Mouse (Mus musculus): ENCODE measurements around the gene Cd244a. TPM values are rescaled to one million over a fixed set of nuclear protein-coding genes. Genes with fewer than 3 reads are reported as not detected.

The Cd244a gene
- polyA plus RNA-seq, 1 experiment from 2014 or later = 0.50 TPM

DNA sequence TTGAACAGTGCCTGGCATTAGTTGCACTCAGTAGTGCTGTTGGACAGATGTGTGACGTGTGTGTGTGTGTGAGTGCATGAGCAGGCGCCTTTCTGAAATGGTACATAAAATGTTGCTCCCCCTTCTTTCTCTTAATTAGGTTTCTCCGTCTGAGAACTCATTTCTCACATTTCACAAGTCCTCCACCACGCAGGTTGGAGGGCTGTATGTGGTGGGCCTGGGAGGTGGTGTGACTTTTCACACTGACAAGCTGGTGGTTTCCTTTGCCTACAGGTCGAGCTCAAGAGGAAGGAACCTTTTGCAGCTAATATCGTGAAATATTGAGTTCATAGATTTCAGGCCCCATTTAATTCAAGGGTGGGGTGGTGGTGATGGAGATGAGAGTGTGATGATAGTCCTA is 70.2 kb downstream of the Cd244a start:
- Histone ChIP-seq H3K27me3 (replicated peaks) (no peaks in the 10 kb centered on the region), H3K9me3 (replicated peaks) (no peaks in the 10 kb centered on the region), H3K36me3 (no peaks in the 10 kb centered on the region), H3K4me3 (no peak overlapping the region), H3K9ac (no peak overlapping the region), H3K27ac (no peak overlapping the region), H3K4me2 (no peak overlapping the region), H3K4me1 (no peaks in the 10 kb centered on the region)
- 41% methylated on average over 6 of the region's 6 CpGs for WGBS (ENCODE audit: insufficient replicate concordance)
- no peak for ATAC-seq

DNA sequence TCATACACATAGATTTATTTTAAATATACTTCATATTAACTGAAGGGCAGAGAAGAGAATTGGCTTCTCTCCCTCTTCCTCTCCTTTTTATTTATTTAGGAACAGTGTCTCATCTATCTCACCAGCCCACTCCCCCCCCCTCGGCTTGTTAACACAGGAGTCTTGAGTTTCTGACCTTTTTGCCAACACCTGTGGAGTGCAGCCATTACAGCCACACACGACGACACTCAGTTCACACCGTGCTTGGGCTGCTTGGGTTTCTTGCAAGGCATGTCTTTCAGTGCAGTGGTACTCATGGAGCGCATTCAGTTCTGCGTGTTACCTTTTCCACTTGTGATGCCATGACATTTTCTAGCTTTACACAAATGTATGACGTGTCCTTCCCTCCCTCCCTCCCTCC is 71.0 kb downstream of the Cd244a start:
- Histone ChIP-seq H3K4me2 (no peak overlapping the region), H3K4me1 (no peaks in the 10 kb centered on the region), H3K9me3 (replicated peaks) (no peaks in the 10 kb centered on the region), H3K27me3 (replicated peaks) (peaks cover 2% of the 10 kb centered on the region; the same call in 1 of the 2 replicates), H3K36me3 (no peaks in the 10 kb centered on the region), H3K27ac (no peak overlapping the region), H3K4me3 (no peak overlapping the region), H3K9ac (no peak overlapping the region)
- WGBS (ENCODE audit: insufficient replicate concordance) = 70% methylated on average over 7 of the region's 7 CpGs
- ATAC-seq = no peak

DNA sequence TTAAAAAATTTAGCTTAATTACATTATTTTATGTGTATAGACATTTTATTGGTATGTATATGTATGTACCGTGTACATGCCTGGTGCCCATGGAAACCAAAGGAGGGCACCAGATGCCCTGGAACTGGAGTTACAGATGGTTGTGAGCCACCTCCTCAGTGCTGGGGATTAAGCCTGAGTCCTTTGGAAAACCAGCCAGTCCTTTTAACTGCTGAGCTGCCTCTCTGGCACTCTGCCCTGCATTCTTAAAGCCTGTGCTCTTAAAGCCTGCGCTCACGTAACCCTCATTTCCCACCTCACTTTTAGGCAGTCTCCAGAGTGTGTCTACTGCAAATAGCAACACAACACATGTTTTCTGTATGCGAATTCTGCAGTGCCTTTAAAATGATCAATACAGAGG is 71.9 kb downstream of the Cd244a start:
- Histone ChIP-seq H3K4me2 (no peak overlapping the region), H3K9me3 (replicated peaks) (no peaks in the 10 kb centered on the region), H3K27ac (no peak overlapping the region), H3K9ac (no peak overlapping the region), H3K4me1 (no peaks in the 10 kb centered on the region), H3K4me3 (no peak overlapping the region), H3K36me3 (no peaks in the 10 kb centered on the region), H3K27me3 (replicated peaks) (peaks cover 4% of the 10 kb centered on the region; the same call in 1 of the 2 replicates)
- WGBS (ENCODE audit: insufficient replicate concordance) = 66% methylated on average over 4 of the region's 4 CpGs
- no peak for ATAC-seq

DNA sequence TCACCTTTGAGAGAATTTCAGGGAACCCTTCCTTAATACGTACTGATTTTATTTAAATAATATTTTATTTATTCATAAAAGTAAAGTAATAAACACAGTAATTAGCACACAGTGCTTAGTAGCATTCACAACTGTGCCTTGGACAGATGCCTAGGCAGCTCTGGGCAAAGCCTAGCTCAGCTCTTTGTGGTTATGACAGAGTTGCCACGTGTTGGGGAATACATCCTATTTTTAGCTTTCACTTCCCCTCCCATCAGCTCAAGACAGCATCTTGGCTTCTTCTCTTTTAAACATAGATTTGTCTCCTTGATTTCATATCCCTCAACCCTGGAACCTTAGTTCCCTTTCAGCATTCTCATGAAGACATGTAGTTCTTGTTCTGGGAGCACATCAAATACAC is 72.5 kb downstream of the Cd244a start:
- no peaks in the 10 kb centered on the region for H3K9me3 ChIP-seq (replicated peaks)
- peaks cover 4% of the 10 kb centered on the region; the same call in 1 of the 2 replicates for H3K27me3 ChIP-seq (replicated peaks)
- no peak overlapping the region for H3K4me2 ChIP-seq
- no peak overlapping the region for H3K4me3 ChIP-seq
- no peak for ATAC-seq
- no peaks in the 10 kb centered on the region for H3K36me3 ChIP-seq
- 30% methylated on average over 2 of the region's 2 CpGs for WGBS (ENCODE audit: insufficient replicate concordance)
- H3K4me1 ChIP-seq = no peaks in the 10 kb centered on the region
- H3K9ac ChIP-seq = no peak overlapping the region
- H3K27ac ChIP-seq = no peak overlapping the region

DNA sequence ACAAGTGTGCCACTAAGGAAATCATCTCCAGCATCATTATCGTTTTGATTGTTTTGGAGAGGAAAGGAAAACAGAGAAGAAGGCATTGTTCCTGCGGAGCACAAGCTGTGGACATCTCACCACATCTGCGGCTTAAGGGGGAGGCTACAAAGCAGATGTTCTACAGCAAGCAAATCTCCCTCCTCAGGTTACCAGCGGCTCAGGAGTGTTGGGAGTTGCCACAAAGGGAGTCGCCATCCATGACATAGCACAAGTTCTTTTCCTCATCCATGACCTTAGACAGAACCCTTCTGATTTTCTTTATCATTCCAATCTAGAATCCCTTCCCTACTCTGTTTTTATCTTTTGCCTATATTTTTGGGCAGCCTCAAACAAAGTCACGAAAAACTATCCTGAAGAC is 76.7 kb downstream of the Cd244a start:
- no peak overlapping the region for H3K4me2 ChIP-seq
- H3K27ac ChIP-seq = no peak overlapping the region
- no peaks in the 10 kb centered on the region for H3K4me1 ChIP-seq
- H3K36me3 ChIP-seq = no peaks in the 10 kb centered on the region
- H3K4me3 ChIP-seq = no peak overlapping the region
- peaks cover 4% of the 10 kb centered on the region; the same call in 1 of the 2 replicates for H3K27me3 ChIP-seq (replicated peaks)
- H3K9me3 ChIP-seq (replicated peaks) = no peaks in the 10 kb centered on the region
- 48% methylated on average over 6 of the region's 6 CpGs for WGBS (ENCODE audit: insufficient replicate concordance)
- H3K9ac ChIP-seq = no peak overlapping the region
- ATAC-seq = no peak

DNA sequence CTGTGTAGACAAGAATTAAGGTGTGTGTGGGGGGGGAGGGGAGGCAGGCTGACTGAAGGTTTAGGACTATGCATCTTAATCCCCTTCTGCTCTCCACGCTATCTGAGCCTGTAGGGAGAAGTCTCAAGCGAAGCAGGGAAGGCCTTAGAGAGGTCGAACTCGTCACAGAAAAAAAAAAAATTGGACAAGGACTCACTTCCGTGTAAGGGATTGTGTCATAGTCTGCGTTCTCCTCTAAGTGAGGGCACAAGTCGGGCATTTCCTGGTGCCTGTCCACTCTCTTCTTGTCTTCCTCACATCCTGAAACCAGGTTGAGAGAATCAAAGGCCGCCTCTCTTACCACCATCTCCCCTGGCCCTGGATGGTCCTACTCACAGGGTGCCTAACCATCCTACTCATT is 78.1 kb downstream of the Cd244a start:
- no peak for ATAC-seq
- Histone ChIP-seq H3K4me1 (no peaks in the 10 kb centered on the region), H3K27me3 (replicated peaks) (peaks cover 8% of the 10 kb centered on the region; the same call in 1 of the 2 replicates), H3K27ac (no peak overlapping the region), H3K9ac (no peak overlapping the region), H3K4me3 (no peak overlapping the region), H3K4me2 (no peak overlapping the region), H3K36me3 (no peaks in the 10 kb centered on the region), H3K9me3 (replicated peaks) (no peaks in the 10 kb centered on the region)
- 50% methylated on average over 8 of the region's 8 CpGs for WGBS (ENCODE audit: insufficient replicate concordance)

DNA sequence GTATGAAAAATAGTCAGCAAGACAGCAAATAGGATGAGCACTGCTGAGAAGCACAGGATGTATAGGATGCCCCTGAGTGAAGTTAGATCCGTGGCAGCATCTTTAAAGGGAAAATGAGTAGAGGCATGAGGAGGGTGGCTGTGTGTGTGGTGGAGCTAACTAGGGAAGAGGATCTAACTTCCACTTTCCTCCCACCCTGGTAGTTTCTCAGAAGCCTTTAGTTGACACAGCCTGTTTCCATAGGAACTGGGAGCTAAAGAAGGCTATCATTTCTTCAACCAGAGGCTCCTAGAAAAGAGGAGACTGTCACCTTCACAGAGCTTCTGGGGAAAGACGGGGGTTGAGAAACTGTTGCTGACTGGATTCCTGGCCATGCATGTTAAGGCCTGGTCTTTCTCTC is 79.7 kb downstream of the Cd244a start:
- Histone ChIP-seq H3K27ac (no peak overlapping the region), H3K36me3 (no peaks in the 10 kb centered on the region), H3K9me3 (replicated peaks) (no peaks in the 10 kb centered on the region), H3K27me3 (replicated peaks) (peaks cover 8% of the 10 kb centered on the region; the same call in 1 of the 2 replicates), H3K4me2 (no peak overlapping the region), H3K9ac (no peak overlapping the region), H3K4me1 (peaks cover 5% of the 10 kb centered on the region), H3K4me3 (no peak overlapping the region)
- WGBS (ENCODE audit: insufficient replicate concordance) = 51% methylated on average over 2 of the region's 2 CpGs
- ATAC-seq = no peak

DNA sequence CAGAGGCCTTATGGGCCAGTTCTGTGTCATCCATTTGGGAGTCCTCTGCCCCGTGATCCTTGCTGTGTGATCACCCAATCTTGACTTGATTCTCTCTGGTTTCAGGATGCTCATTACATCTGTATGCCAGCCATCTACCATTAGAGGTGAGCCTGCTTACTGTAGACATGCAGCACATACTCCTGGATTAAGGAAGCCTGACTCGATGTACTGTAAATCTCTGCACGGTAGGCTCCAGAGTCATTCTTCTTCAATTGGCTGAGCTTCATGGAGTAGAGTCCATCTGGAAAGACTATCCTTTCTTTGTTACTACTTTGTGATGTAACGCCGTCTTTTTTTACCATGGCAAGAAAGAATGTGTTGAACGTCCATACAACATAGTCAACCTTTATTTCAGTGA is 81.8 kb downstream of the Cd244a start:
- peaks cover 10% of the 10 kb centered on the region for H3K4me1 ChIP-seq
- H3K27ac ChIP-seq = no peak overlapping the region
- no peaks in the 10 kb centered on the region for H3K9me3 ChIP-seq (replicated peaks)
- H3K4me3 ChIP-seq = no peak overlapping the region
- H3K36me3 ChIP-seq = no peaks in the 10 kb centered on the region
- ATAC-seq = no peak
- 0 out of 2 replicates have a peak, but pooled peaks cover 4% of the 10 kb centered on the region for H3K27me3 ChIP-seq (replicated peaks)
- 77% methylated on average over 6 of the region's 6 CpGs for WGBS (ENCODE audit: insufficient replicate concordance)
- no peak overlapping the region for H3K9ac ChIP-seq
- H3K4me2 ChIP-seq = no peak overlapping the region

DNA sequence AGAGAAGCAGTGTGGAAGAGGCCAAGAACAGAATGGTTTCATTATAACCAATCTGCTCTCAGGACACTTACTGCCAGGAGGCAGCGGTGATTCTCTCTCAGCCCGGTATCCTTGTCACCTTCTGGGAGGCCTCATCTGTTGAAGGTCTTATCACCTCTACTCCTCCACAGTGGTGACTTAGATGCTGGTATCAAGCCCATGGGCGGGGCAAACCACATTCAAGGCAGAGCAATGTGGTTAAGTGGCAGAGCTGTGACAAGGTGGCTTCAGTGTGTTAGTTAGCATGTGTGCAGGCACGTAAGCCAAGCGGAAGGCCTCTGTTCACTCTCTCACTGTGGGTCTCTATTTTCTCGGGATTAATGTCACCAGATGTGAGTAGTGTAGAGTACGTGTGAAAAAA is 84.6 kb downstream of the Cd244a start:
- no peak overlapping the region for H3K4me3 ChIP-seq
- no peaks in the 10 kb centered on the region for H3K9me3 ChIP-seq (replicated peaks)
- no peak overlapping the region for H3K27ac ChIP-seq
- no peaks in the 10 kb centered on the region for H3K36me3 ChIP-seq
- H3K4me2 ChIP-seq = no peak overlapping the region
- 26% methylated on average over 7 of the region's 7 CpGs for whole genome bisulfite sequencing (ENCODE audit: insufficient replicate concordance)
- H3K27me3 ChIP-seq (replicated peaks) = 0 out of 2 replicates have a peak, but pooled peaks cover 4% of the 10 kb centered on the region
- no peak overlapping the region for H3K9ac ChIP-seq
- peaks cover 10% of the 10 kb centered on the region for H3K4me1 ChIP-seq
- peak; percentile 92 for ATAC-seq

DNA sequence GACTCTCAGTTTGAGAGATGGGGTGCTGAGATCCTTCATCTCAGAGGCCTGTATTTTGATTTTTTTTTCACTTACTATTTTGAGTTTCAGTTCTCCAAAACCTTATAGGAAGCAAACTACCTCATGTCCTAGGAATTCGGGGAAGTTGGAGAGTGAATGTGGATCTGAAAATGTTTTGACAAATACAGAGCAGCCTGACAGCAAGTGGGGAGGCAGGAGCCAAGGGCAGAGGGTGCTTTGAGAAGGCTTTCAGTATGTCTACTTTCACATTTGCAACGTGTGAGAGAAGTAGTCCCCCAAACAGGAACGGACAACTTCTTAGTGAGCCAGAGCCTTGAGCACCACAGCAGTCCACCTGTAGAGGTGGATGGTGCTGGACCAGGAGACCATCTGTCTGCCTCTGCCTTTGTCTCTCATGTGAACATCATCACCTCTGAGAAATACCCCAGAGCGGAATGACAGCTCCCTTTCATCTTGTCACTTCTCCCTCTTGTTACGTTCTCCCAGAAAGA is 87.5 kb downstream of the Cd244a start:
- ATAC-seq = no peak

DNA sequence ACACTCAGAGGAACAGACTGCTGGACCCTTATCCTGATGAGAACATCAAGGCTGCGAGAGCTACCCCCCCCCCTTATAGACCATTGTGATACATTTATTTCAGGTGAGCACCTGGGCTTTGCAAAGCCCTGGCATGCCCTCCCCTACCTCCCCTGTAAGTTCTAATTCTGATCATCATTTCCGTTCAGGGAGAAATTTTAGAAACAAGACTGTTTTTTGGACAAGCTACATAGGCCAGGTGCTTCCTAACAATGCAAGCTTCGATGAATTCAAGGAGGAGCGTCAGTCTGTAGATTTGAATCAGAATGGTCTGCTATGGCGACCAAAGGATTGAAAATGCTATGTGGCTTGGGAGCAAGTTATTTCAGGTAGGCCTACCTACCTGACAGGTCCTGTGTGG is 88.7 kb downstream of the Cd244a start:
- no peaks in the 10 kb centered on the region for H3K9me3 ChIP-seq (replicated peaks)
- H3K27ac ChIP-seq = no peak overlapping the region
- no peak overlapping the region for H3K4me3 ChIP-seq
- WGBS (ENCODE audit: insufficient replicate concordance) = 69% methylated on average over 5 of the region's 5 CpGs
- no peak overlapping the region for H3K4me2 ChIP-seq
- no peak for ATAC-seq
- H3K27me3 ChIP-seq (replicated peaks) = 0 out of 2 replicates have a peak, but pooled peaks cover 5% of the 10 kb centered on the region
- no peaks in the 10 kb centered on the region for H3K36me3 ChIP-seq
- no peak overlapping the region for H3K9ac ChIP-seq
- peaks cover 10% of the 10 kb centered on the region for H3K4me1 ChIP-seq

More for the DNA sequence above, 87.5 kb downstream of the Cd244a start:
- H3K36me3 ChIP-seq = no peaks in the 10 kb centered on the region
- peaks cover 10% of the 10 kb centered on the region for H3K4me1 ChIP-seq
- no peak overlapping the region for H3K4me2 ChIP-seq
- H3K9me3 ChIP-seq (replicated peaks) = no peaks in the 10 kb centered on the region
- no peak overlapping the region for H3K4me3 ChIP-seq
- no peak overlapping the region for H3K9ac ChIP-seq
- no peak overlapping the region for H3K27ac ChIP-seq
- 0 out of 2 replicates have a peak, but pooled peaks cover 4% of the 10 kb centered on the region for H3K27me3 ChIP-seq (replicated peaks)
- WGBS (ENCODE audit: insufficient replicate concordance) = 56% methylated on average over 5 of the region's 5 CpGs

DNA sequence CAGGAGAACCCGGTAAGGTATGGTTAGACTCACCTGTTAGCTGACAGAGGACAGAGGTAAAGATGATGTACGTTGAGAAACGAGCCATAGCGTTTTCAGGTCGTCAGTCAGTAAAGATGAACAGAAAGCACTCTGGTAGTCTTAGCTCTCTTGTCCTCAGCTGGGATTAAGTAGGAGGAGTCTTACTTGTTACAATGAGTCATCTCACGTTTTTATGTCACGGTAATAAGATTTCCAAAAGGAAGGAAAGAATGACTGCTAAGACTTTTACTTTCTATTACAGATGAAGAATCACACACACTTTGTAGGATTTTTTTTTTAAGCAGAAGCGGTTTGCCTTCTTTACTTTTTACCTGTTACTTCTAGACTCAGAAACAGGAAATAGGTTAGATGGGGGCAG is 89.8 kb downstream of the Cd244a start:
- H3K4me1 ChIP-seq = peaks cover 3% of the 10 kb centered on the region
- no peak for ATAC-seq
- H3K27ac ChIP-seq = no peak overlapping the region
- H3K9me3 ChIP-seq (replicated peaks) = no peaks in the 10 kb centered on the region
- 0 out of 2 replicates have a peak, but pooled peaks cover 5% of the 10 kb centered on the region for H3K27me3 ChIP-seq (replicated peaks)
- 60% methylated on average over 8 of the region's 8 CpGs for WGBS (ENCODE audit: insufficient replicate concordance)
- H3K36me3 ChIP-seq = no peaks in the 10 kb centered on the region
- no peak overlapping the region for H3K9ac ChIP-seq
- H3K4me3 ChIP-seq = no peak overlapping the region
- no peak overlapping the region for H3K4me2 ChIP-seq

DNA sequence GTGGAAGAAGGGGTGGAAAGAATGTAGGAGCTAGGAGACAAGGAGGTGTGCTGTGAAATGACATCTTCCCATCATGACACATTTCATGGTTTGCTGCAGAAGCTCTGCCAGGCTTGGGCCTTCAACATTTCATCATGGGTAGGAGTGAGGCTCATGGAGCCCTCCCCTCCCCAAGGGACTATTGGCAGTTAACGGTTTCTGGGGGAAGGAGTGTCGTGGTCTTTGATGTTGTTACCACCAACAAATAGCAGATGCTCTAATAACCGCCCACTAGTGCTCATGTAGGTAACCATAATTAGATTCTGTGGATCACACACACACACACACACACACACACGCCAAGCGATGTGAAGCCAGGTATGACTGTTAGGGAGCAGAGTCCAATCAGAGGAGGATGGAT is 93.7 kb downstream of the Cd244a start, which contains the start of gene Slamf7:
Gene Slamf7, minus strand, starts transcription at position 302 of the 400 bp plus-strand sequence.
- no peaks in the 10 kb centered on the region for H3K4me1 ChIP-seq
- no peak for ATAC-seq
- H3K9me3 ChIP-seq (replicated peaks) = no peaks in the 10 kb centered on the region
- no peak within 1 kb of the TSS for H3K27ac ChIP-seq
- WGBS (ENCODE audit: insufficient replicate concordance) = 77% methylated on average over 5 of the region's 5 CpGs
- H3K4me2 ChIP-seq = no peak within 1 kb of the TSS
- no peak within 1 kb of the TSS for H3K9ac ChIP-seq
- H3K27me3 ChIP-seq (replicated peaks) = 0 out of 2 replicates have a peak, but pooled peaks cover 5% of the 10 kb centered on the region
- no peaks in the 10 kb centered on the region for H3K36me3 ChIP-seq
- H3K4me3 ChIP-seq = no peak within 1 kb of the TSS

All from liver, embryonic 12.5 days (tissue).